Mouse (Mus musculus): ENCODE measurements at regions not wholly inside any gene's neighbourhood (a gene's known extent, or its start where the extent isn't known, plus 50 kb on each side); places are given as distances from the start of the nearest gene placed in this dataset.

GRCm38 (mm10) chr14:100937358-100937887 is 262.7 kb downstream of the Prr30 start:
- no peaks in the 10 kb centered on the region for H3K4me1 ChIP-seq (ENCODE audit: control insufficient read depth, insufficient read depth, low read length)
- no peak for DNase-seq
- whole genome bisulfite sequencing: 82% methylated on average over 2 of the region's 2 CpGs
- no peak for TF ChIP-seq POLR2A (IDR thresholded peaks at IDR 0.05; ENCODE audit: borderline replicate concordance, insufficient read depth, low read length)
- TF ChIP-seq CTCF (IDR thresholded peaks at IDR 0.05; ENCODE audit: borderline replicate concordance, insufficient read depth, low read depth, low read length): no peak
- H3K27ac ChIP-seq (ENCODE audit: insufficient read depth, low read length): no peak overlapping the region
- no peak overlapping the region for H3K4me3 ChIP-seq (replicated peaks; ENCODE audit: insufficient read depth, low read depth, low read length)
- no peaks in the 10 kb centered on the region for H3K27me3 ChIP-seq (ENCODE audit: control insufficient read depth, insufficient read depth, low read length)

- H3K4me3 ChIP-seq (replicated peaks; ENCODE audit: insufficient read depth, low read depth, low read length): no peak overlapping the region
- no peak for DNase-seq
- TF ChIP-seq POLR2A (IDR thresholded peaks at IDR 0.05; ENCODE audit: borderline replicate concordance, insufficient read depth, low read length): no peak
- no peak for TF ChIP-seq CTCF (IDR thresholded peaks at IDR 0.05; ENCODE audit: borderline replicate concordance, insufficient read depth, low read depth, low read length)
- H3K4me1 ChIP-seq (ENCODE audit: control insufficient read depth, insufficient read depth, low read length): no peaks in the 10 kb centered on the region
- no peaks in the 10 kb centered on the region for H3K27me3 ChIP-seq (ENCODE audit: control insufficient read depth, insufficient read depth, low read length)
- WGBS: 94% methylated on average over 7 of the region's 7 CpGs
- no peak overlapping the region for H3K27ac ChIP-seq (ENCODE audit: insufficient read depth, low read length)
Observed at GRCm38 (mm10) chr14:100934554-100934953, 265.6 kb downstream of the Prr30 start.

- Histone ChIP-seq H3K27me3 (ENCODE audit: control insufficient read depth, insufficient read depth, low read length) (no peaks in the 10 kb centered on the region), H3K4me1 (ENCODE audit: control insufficient read depth, insufficient read depth, low read length) (no peaks in the 10 kb centered on the region), H3K4me3 (replicated peaks; ENCODE audit: insufficient read depth, low read depth, low read length) (no peak overlapping the region), H3K27ac (ENCODE audit: insufficient read depth, low read length) (no peak overlapping the region)
- no peak for TF ChIP-seq CTCF (IDR thresholded peaks at IDR 0.05; ENCODE audit: borderline replicate concordance, insufficient read depth, low read depth, low read length)
- TF ChIP-seq POLR2A (IDR thresholded peaks at IDR 0.05; ENCODE audit: borderline replicate concordance, insufficient read depth, low read length): no peak
- WGBS: 93% methylated on average over 6 of the region's 6 CpGs
- DNase-seq: no peak
Observed at GRCm38 (mm10) chr14:100924880-100925279, 275.2 kb downstream of the Prr30 start.

GRCm38 (mm10) chr14:100900221-100900620 is 299.9 kb downstream of the Prr30 start:
- H3K4me3 ChIP-seq (replicated peaks; ENCODE audit: insufficient read depth, low read depth, low read length): no peak overlapping the region
- no peak for TF ChIP-seq POLR2A (IDR thresholded peaks at IDR 0.05; ENCODE audit: borderline replicate concordance, insufficient read depth, low read length)
- no peak for TF ChIP-seq CTCF (IDR thresholded peaks at IDR 0.05; ENCODE audit: borderline replicate concordance, insufficient read depth, low read depth, low read length)
- H3K27me3 ChIP-seq (ENCODE audit: control insufficient read depth, insufficient read depth, low read length): no peaks in the 10 kb centered on the region
- no peak for DNase-seq
- no peak overlapping the region for H3K27ac ChIP-seq (ENCODE audit: insufficient read depth, low read length)
- no peaks in the 10 kb centered on the region for H3K4me1 ChIP-seq (ENCODE audit: control insufficient read depth, insufficient read depth, low read length)
- 64% methylated on average over 2 of the region's 2 CpGs for WGBS

GRCm38 (mm10) chr14:100899074-100899473 is 301.1 kb downstream of the Prr30 start:
- DNase-seq: no peak
- 81% methylated on average over 3 of the region's 3 CpGs for WGBS

GRCm38 (mm10) chr14:100889163-100890157 is 310.7 kb downstream of the Prr30 start:
- H3K4me1 ChIP-seq (ENCODE audit: control insufficient read depth, insufficient read depth, low read length): no peaks in the 10 kb centered on the region
- no peak overlapping the region for H3K27ac ChIP-seq (ENCODE audit: insufficient read depth, low read length)
- H3K4me3 ChIP-seq (replicated peaks; ENCODE audit: insufficient read depth, low read depth, low read length): no peak overlapping the region
- H3K27me3 ChIP-seq (ENCODE audit: control insufficient read depth, insufficient read depth, low read length): no peaks in the 10 kb centered on the region
- WGBS: 58% methylated on average over 18 of the region's 18 CpGs
- no peak for TF ChIP-seq POLR2A (IDR thresholded peaks at IDR 0.05; ENCODE audit: borderline replicate concordance, insufficient read depth, low read length)
- TF ChIP-seq CTCF (IDR thresholded peaks at IDR 0.05; ENCODE audit: borderline replicate concordance, insufficient read depth, low read depth, low read length): no peak
- no peak for DNase-seq

More at GRCm38 (mm10) chr14:100899074-100899473, 301.1 kb downstream of the Prr30 start:
- H3K4me1 ChIP-seq (ENCODE audit: control insufficient read depth, insufficient read depth, low read length): no peaks in the 10 kb centered on the region
- TF ChIP-seq CTCF (IDR thresholded peaks at IDR 0.05; ENCODE audit: borderline replicate concordance, insufficient read depth, low read depth, low read length) (no peak), POLR2A (IDR thresholded peaks at IDR 0.05; ENCODE audit: borderline replicate concordance, insufficient read depth, low read length) (no peak)
- H3K27me3 ChIP-seq (ENCODE audit: control insufficient read depth, insufficient read depth, low read length): no peaks in the 10 kb centered on the region
- no peak overlapping the region for H3K27ac ChIP-seq (ENCODE audit: insufficient read depth, low read length)
- no peak overlapping the region for H3K4me3 ChIP-seq (replicated peaks; ENCODE audit: insufficient read depth, low read depth, low read length)

- TF ChIP-seq POLR2A (IDR thresholded peaks at IDR 0.05; ENCODE audit: borderline replicate concordance, insufficient read depth, low read length) (no peak), CTCF (IDR thresholded peaks at IDR 0.05; ENCODE audit: borderline replicate concordance, insufficient read depth, low read depth, low read length) (no peak)
- DNase-seq: no peak
- WGBS: 89% methylated on average over 1 of the region's 1 CpGs
- H3K4me3 ChIP-seq (replicated peaks; ENCODE audit: insufficient read depth, low read depth, low read length): no peak overlapping the region
- H3K27ac ChIP-seq (ENCODE audit: insufficient read depth, low read length): no peak overlapping the region
- H3K27me3 ChIP-seq (ENCODE audit: control insufficient read depth, insufficient read depth, low read length): no peaks in the 10 kb centered on the region
- H3K4me1 ChIP-seq (ENCODE audit: control insufficient read depth, insufficient read depth, low read length): no peaks in the 10 kb centered on the region
Observed at GRCm38 (mm10) chr14:100883115-100883514, 317.0 kb downstream of the Prr30 start.

GRCm38 (mm10) chr14:100880103-100880502 is 320.0 kb downstream of the Prr30 start:
- TF ChIP-seq CTCF (IDR thresholded peaks at IDR 0.05; ENCODE audit: borderline replicate concordance, insufficient read depth, low read depth, low read length) (no peak), POLR2A (IDR thresholded peaks at IDR 0.05; ENCODE audit: borderline replicate concordance, insufficient read depth, low read length) (no peak)
- DNase-seq: no peak
- H3K27me3 ChIP-seq (ENCODE audit: control insufficient read depth, insufficient read depth, low read length): no peaks in the 10 kb centered on the region
- H3K27ac ChIP-seq (ENCODE audit: insufficient read depth, low read length): no peak overlapping the region
- no peak overlapping the region for H3K4me3 ChIP-seq (replicated peaks; ENCODE audit: insufficient read depth, low read depth, low read length)
- 55% methylated on average over 2 of the region's 2 CpGs for WGBS
- H3K4me1 ChIP-seq (ENCODE audit: control insufficient read depth, insufficient read depth, low read length): no peaks in the 10 kb centered on the region

Data from cerebellum, adult 2 months (tissue).